Mouse (Mus musculus) liver, embryonic 16.5 days (tissue): ENCODE measurements around the gene Bpgm. TPM values are rescaled to one million over a fixed set of nuclear protein-coding genes. Genes with fewer than 3 reads are reported as not detected.

ENCODE experiments used
- ATAC-seq: fragments of 200-750 bp; cut with Nextera tagmentation; 2 replicates; pipeline ENCODE4 v1.8.0; 2017; ENCODE audit warnings: low read depth, mild to moderate bottlenecking, moderate number of reproducible peaks, moderate library complexity
- H3K27ac ChIP-seq: fragments of 300-500 bp; sonication (generic); 2 replicates; pipeline ENCODE4 v1.5.1; 2014; ENCODE audit warnings: mild to moderate bottlenecking, low read length
- H3K27me3 ChIP-seq: fragments of 300-500 bp; sonication (generic); 2 replicates; pipeline ENCODE4 v1.6.1; 2014; ENCODE audit warnings: low read depth, low read length, mixed read lengths; ENCODE audit not compliant: control insufficient read depth, insufficient read depth
- H3K36me3 ChIP-seq: fragments of 300-500 bp; sonication (generic); 2 replicates; pipeline ENCODE4 v1.6.1; 2014; ENCODE audit warnings: mild to moderate bottlenecking; ENCODE audit not compliant: control insufficient read depth, insufficient read depth
- H3K4me1 ChIP-seq: fragments of 300-500 bp; sonication (generic); 2 replicates; pipeline ENCODE4 v1.6.1; 2014; ENCODE audit warnings: low read depth, low read length, mixed read lengths; ENCODE audit not compliant: control insufficient read depth
- H3K4me2 ChIP-seq: fragments of 300-500 bp; sonication (generic); 2 replicates; pipeline ENCODE4 v1.6.1; 2014; ENCODE audit warnings: low read depth, low read length, mixed read lengths
- H3K4me3 ChIP-seq: fragments of 300-500 bp; sonication (generic); 2 replicates; pipeline ENCODE4 v1.5.1; 2014; ENCODE audit warnings: low read depth, mild to moderate bottlenecking, low read length
- H3K9ac ChIP-seq: fragments of 300-500 bp; sonication (generic); 2 replicates; pipeline ENCODE4 v1.6.1; 2014; ENCODE audit warnings: low read depth, low read length
- H3K9me3 ChIP-seq: fragments of 300-500 bp; sonication (generic); replicated peaks from 2 replicates; pipeline ENCODE4 v1.6.1; 2016; ENCODE audit warnings: low read length; ENCODE audit not compliant: control insufficient read depth
- WGBS: fragments of 180-500 bp; shearing (Covaris S2); extraction: QIAGEN DNeasy Blood & Tissue Kit; methylation state at CpG from one replicate; pipeline ENCODE4 v1.1.7; 2014; ENCODE audit not compliant: insufficient replicate concordance; 5-methylcytosine and 5-hydroxymethylcytosine counted together
- polyA plus RNA-seq: library from polyadenylated mRNA; unstranded; fragments of >200 nt; fragmentation: Nextera tagmentation; extraction: Ambion mirVana; gene quantifications from 2 replicates; pipeline ENCODE4 v1.2.1, GENCODE M21; 2015

The Bpgm gene
- polyA plus RNA-seq, 1 experiment from 2014 or later, result 223 TPM

- WGBS, result 20% methylated on average over 1 of the region's 1 CpGs
- Histone ChIP-seq H3K4me2 (no peak overlapping the region), H3K4me3 (no peak overlapping the region), H3K27me3 (no peaks in the 10 kb centered on the region), H3K36me3 (no peaks in the 10 kb centered on the region), H3K9me3 (no peaks in the 10 kb centered on the region), H3K27ac (no peak overlapping the region), H3K9ac (no peak overlapping the region), H3K4me1 (peaks cover 38% of the 10 kb centered on the region)
- ATAC-seq, result no peak
These were observed 39.7 kb downstream of the Bpgm start for GRCm38 (mm10) chr6:34515783-34516099.

- 22% methylated on average over 5 of the region's 5 CpGs for WGBS
- H3K4me2 ChIP-seq, result peak overlapping the region; percentile 61
- H3K4me3 ChIP-seq, result no peak overlapping the region
- no peaks in the 10 kb centered on the region for H3K9me3 ChIP-seq
- peaks cover 31% of the 10 kb centered on the region for H3K4me1 ChIP-seq
- no peaks in the 10 kb centered on the region for H3K36me3 ChIP-seq
- no peaks in the 10 kb centered on the region for H3K27me3 ChIP-seq
- H3K27ac ChIP-seq, result peak overlapping the region; percentile 47; the same call in 1 of the 2 replicates
- peak overlapping the region; percentile 28; the same call in 1 of the 2 replicates for H3K9ac ChIP-seq
- ATAC-seq, result peak; percentile 90
These were observed 41.7 kb downstream of the Bpgm start for GRCm38 (mm10) chr6:34517750-34518149.

- Histone ChIP-seq H3K4me3 (no peak overlapping the region), H3K4me2 (no peak overlapping the region), H3K27ac (peak overlapping the region; percentile 72), H3K9ac (no peak overlapping the region), H3K27me3 (no peaks in the 10 kb centered on the region), H3K36me3 (no peaks in the 10 kb centered on the region), H3K4me1 (peaks cover 31% of the 10 kb centered on the region), H3K9me3 (no peaks in the 10 kb centered on the region)
- ATAC-seq, result peak; percentile 47; the same call in 1 of the 2 replicates
- 48% methylated on average over 1 of the region's 1 CpGs for WGBS
These were observed 43.1 kb downstream of the Bpgm start for GRCm38 (mm10) chr6:34519087-34519486.

GRCm38 (mm10) chr6:34520491-34520890 lies 44.5 kb downstream of the Bpgm start:
- no peaks in the 10 kb centered on the region for H3K27me3 ChIP-seq
- no peak overlapping the region for H3K9ac ChIP-seq
- no peak for ATAC-seq
- no peaks in the 10 kb centered on the region for H3K9me3 ChIP-seq
- H3K4me1 ChIP-seq, result peaks cover 37% of the 10 kb centered on the region
- no peak overlapping the region for H3K4me2 ChIP-seq
- no peaks in the 10 kb centered on the region for H3K36me3 ChIP-seq
- no peak overlapping the region for H3K4me3 ChIP-seq
- no peak overlapping the region for H3K27ac ChIP-seq
- WGBS, result 88% methylated on average over 2 of the region's 2 CpGs

- no peak for ATAC-seq
- H3K4me2 ChIP-seq, result no peak overlapping the region
- no peaks in the 10 kb centered on the region for H3K9me3 ChIP-seq
- 63% methylated on average over 6 of the region's 6 CpGs for WGBS
- no peaks in the 10 kb centered on the region for H3K27me3 ChIP-seq
- H3K27ac ChIP-seq, result no peak overlapping the region
- peaks cover 41% of the 10 kb centered on the region for H3K4me1 ChIP-seq
- H3K36me3 ChIP-seq, result no peaks in the 10 kb centered on the region
- H3K4me3 ChIP-seq, result no peak overlapping the region
- H3K9ac ChIP-seq, result no peak overlapping the region
These were observed 44.9 kb downstream of the Bpgm start for GRCm38 (mm10) chr6:34520912-34521311.

GRCm38 (mm10) chr6:34523476-34523875 lies 47.5 kb downstream of the Bpgm start:
- H3K36me3 ChIP-seq, result no peaks in the 10 kb centered on the region
- no peak overlapping the region for H3K4me3 ChIP-seq
- H3K9ac ChIP-seq, result no peak overlapping the region
- H3K4me1 ChIP-seq, result peaks cover 46% of the 10 kb centered on the region
- no peaks in the 10 kb centered on the region for H3K9me3 ChIP-seq
- H3K27ac ChIP-seq, result no peak overlapping the region
- H3K4me2 ChIP-seq, result no peak overlapping the region
- 62% methylated on average over 5 of the region's 5 CpGs for WGBS
- no peaks in the 10 kb centered on the region for H3K27me3 ChIP-seq
- ATAC-seq, result no peak

- WGBS, result 43% methylated on average over 1 of the region's 1 CpGs
- Histone ChIP-seq H3K27ac (no peak overlapping the region), H3K9ac (no peak overlapping the region), H3K4me3 (no peak overlapping the region), H3K4me2 (no peak overlapping the region; the same call in 1 of the 2 replicates), H3K27me3 (no peaks in the 10 kb centered on the region), H3K4me1 (peaks cover 32% of the 10 kb centered on the region), H3K9me3 (no peaks in the 10 kb centered on the region), H3K36me3 (no peaks in the 10 kb centered on the region)
- ATAC-seq, result peak; percentile 44
These were observed 49.5 kb downstream of the Bpgm start for GRCm38 (mm10) chr6:34525499-34525924.

- H3K36me3 ChIP-seq, result no peaks in the 10 kb centered on the region
- H3K9me3 ChIP-seq, result no peaks in the 10 kb centered on the region
- peak; percentile 54; the same call in 1 of the 2 replicates for ATAC-seq
- no peak overlapping the region for H3K4me2 ChIP-seq
- H3K9ac ChIP-seq, result no peak overlapping the region
- peaks cover 32% of the 10 kb centered on the region for H3K4me1 ChIP-seq
- no peak overlapping the region for H3K27ac ChIP-seq
- WGBS, result 49% methylated on average over 6 of the region's 6 CpGs
- H3K27me3 ChIP-seq, result no peaks in the 10 kb centered on the region
- no peak overlapping the region for H3K4me3 ChIP-seq
These were observed 49.9 kb downstream of the Bpgm start for GRCm38 (mm10) chr6:34525927-34526326.

- Histone ChIP-seq H3K9ac (no peak overlapping the region), H3K9me3 (no peaks in the 10 kb centered on the region), H3K27me3 (no peaks in the 10 kb centered on the region), H3K36me3 (no peaks in the 10 kb centered on the region), H3K4me1 (peaks cover 32% of the 10 kb centered on the region), H3K27ac (no peak overlapping the region), H3K4me2 (no peak overlapping the region), H3K4me3 (no peak overlapping the region)
- WGBS, result 32% methylated on average over 3 of the region's 3 CpGs
- ATAC-seq, result peak; percentile 28
These were observed 50.4 kb downstream of the Bpgm start for GRCm38 (mm10) chr6:34526389-34526788.
